Mouse (Mus musculus) mature B cell (primary cell): ENCODE results near the gene Mcpt1.
"Not testable (repeated sequence)": the region's sequence is repeated elsewhere in the genome, so short reads cannot be mapped to it uniquely, and the experiment has no call there.

Source experiments
- in situ Hi-C: fragments of 300-500 bp; cut with MboI; formaldehyde crosslinking; loops from 2 replicates; pipeline ENCODE4 v1.14.3; 2019

Mcpt1 gene

DNA sequence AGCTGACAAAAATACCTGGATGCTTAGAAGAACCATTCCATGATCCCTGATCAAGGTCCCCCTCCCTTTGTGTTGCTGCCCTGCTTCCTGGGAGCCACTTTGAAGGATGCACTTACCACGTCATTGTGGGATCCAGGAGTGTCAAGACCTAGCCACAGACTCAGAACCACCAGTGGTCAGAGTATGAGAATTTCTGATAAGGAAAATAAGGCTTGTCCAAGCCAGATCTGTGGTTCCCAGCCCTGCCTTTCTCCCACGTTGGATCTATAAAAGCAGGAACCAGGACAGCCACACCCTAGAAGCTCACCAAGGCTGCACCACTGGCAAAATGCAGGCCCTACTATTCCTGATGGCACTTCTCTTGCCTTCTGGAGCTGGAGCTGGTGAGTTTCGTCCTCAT is at the start of gene Mcpt1:
Mcpt1 (plus strand) TSS at position 301 of the 400 bp plus-strand sequence.
- in situ Hi-C loops, result not testable (repeated sequence)

DNA sequence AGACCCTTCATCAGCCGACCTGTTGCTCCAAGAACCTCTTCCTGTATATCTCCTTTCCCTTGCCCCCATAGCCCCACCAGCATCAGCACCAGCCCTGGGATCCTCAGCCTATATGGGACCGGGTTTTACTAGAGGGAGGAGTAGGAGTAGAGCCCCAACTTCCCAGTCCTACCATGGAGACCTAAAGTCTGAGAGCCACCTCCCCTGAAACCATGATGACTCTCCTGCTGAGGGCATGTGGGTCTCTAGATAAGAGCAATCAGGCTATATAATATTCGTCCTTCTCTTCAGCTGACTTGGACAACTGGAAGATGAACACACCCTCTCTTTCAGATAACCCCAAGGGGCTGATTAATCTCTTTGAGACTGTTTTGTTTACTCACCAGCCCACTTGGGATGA is 30.3 kb upstream of the Mcpt1 start:
- in situ Hi-C loops, result not testable (repeated sequence)

DNA sequence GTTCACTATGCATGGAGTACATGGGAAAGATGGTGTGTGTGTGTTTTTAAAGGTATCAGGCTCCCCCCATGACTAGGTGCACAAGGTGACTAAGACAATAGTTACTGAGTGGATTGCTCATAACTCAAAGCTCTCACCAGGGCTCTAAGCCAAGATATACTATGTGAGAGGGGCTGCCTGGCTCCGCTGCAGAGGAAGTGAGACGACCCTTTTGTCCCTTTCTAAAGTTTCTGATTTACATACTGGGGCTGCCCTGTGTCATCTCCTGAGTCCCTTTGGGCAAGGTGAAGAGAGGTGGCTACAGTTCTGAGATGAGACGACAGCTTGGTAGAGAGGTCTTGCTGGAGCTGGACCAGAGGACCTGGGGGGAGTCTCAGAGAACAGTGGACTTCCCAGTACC is 4.6 kb upstream of the Mcpt1 start:
- in situ Hi-C loops, result no loop called here

DNA sequence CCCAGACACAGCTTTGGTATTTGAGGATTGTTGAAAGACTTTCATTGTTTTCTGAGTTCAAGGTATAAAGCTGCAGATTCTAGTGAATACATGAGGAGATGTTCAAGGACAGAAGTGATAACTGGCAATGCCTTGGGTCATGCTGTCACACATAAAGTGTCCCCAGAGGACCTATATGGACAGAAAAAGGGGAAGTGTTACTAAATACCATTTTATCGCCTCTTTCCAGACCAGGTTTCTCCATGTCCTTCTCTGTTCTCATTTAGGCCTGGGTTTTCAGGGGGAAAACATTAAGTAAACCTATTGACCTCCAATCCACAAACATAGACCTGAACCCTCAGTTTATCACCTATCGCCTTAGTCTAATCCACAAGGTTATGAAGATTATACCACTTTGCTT is 3.8 kb upstream of the Mcpt1 start:
- in situ Hi-C loops, result no loop called here

DNA sequence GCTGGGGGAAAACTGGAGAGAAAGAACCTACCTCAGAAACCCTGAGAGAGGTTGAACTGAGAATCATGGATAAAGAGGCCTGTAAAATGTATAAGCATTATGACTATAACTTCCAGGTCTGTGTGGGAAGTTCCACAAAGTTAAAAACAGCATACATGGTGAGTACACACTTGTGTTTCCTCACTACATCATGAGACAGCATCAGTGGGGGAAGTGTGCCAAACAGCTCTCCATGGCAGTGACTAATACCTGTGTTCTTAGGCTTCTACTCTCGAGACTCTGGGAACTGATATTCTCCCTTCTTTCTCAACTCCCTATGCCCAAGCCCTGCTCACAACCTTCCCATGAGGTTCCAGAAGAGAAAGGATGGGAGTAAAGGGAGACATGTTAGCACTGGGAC is 1.7 kb downstream of the Mcpt1 start:
- in situ Hi-C loops, result no loop called here

DNA sequence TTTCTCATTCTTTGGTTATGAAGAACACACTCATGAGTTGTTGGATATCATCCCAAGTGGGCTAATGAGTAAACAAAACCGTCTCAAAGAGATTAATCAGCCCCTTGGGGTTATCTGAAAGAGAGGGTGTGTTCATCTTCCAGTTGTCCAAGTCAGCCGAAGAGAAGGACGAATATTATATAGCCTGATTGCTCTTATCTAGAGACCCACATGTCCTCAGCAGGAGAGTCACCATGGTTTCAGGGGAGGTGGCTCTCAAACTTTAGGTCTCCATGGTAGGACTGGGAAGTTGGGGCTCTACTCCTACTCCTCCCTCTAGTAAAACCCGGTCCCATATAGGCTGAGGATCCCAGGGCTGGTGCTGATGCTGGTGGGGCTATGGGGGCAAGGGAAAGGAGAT is 3.5 kb downstream of the Mcpt1 start:
- in situ Hi-C loops, result not testable (repeated sequence)

DNA sequence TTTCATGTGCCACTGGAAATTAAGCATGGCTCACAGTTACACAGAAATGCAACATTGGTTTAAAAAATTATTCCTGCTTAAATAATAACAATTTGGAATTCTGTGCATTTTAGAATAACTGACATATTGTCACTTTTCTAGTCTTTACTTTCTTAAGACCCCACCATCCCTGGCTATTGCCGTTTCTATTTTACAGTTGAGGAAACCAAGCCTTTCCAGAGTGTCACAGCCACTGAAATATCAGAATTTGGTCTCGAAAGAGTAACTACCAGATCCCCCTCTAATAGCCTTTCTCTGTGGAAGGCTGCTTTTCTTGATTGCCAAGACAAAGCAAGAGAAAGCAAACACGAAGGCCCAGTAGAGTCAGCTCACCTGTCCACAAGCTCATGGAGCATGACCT is 12.6 kb downstream of the Mcpt1 start, which contains the start of gene Mcpt9:
Mcpt9 (minus strand) TSS at position 101 of the 400 bp plus-strand sequence.
- in situ Hi-C loops, result not testable (repeated sequence)

DNA sequence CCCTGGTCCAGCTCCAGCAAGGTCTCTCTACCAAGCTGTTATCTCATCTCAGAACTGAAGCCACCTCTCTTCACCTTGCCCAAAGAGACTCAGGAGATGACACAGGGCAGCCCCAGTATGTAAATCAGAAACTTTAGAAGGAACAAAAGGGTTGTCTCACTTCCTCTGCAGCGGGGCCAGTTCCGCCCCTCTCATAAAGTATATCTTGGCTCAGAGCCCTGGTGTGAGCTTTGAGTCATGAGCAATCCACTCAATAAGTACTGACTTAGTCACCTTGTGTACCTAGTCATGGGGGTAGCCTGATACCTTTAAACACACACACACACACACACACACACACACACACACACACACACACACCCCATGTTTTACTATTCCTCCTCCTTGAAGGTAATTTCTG is 16.7 kb downstream of the Mcpt1 start:
- in situ Hi-C loops, result no loop called here

DNA sequence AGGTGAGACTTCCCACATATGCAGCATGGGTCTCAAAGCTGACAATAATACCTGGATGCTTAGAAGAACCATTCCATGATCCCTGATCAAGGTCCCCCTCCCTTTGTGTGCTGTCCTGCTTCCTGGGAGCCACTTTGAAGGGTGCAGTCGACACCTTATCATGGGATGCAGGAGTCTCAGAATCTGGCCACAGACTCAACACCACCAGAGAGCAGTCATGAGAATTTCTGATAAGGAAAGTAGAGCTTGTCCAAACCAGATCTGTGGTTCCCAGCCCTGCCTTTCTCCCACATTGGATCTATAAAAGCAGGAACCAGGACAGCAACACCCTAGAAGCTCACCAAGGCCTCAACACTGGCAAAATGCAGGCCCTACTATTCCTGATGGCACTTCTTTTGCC is 24.0 kb downstream of the Mcpt1 start, which contains the start of gene Mcpt2:
Mcpt2 (plus strand) TSS at position 250 of the 400 bp plus-strand sequence.
- in situ Hi-C loops, result not testable (repeated sequence)

DNA sequence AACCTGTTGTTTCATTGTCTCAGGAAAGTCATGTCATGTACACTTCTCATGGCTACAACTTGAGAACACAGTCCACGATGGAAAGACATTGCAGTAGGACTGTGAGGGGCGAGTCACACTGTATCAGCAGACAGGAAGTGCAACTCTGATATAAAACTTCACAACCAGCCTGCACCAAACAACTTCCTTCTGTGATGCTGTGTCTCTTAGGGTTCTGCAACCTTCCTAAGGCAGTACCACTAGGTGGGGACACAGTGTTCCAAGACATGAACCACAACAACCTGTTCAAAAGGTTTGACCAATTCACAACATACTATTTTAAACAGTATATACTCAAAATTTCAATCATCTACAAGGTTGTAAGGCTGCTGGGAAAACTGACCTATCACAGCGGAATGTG is 37.6 kb downstream of the Mcpt1 start:
- in situ Hi-C loops, result no loop called here

DNA sequence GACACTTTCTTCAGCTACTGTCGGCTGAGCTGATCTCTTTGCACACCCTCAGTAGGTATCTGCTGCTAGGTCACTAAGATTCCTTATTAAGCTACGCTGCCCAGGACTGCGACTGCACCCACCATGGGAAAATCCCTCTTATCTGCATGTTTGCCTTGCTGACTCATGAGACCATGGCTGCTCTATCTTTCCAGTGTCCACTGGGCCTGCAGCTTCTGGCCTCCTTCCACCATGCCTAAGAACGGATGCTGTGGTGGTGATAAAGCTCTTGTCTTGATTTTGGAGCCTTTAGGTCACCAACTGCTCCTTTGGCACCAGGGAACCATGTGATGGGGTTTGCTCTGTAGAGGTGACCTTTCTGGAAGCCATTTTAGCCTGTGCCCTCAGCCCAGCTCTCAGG is 40.0 kb downstream of the Mcpt1 start:
- in situ Hi-C loops, result no loop called here

DNA sequence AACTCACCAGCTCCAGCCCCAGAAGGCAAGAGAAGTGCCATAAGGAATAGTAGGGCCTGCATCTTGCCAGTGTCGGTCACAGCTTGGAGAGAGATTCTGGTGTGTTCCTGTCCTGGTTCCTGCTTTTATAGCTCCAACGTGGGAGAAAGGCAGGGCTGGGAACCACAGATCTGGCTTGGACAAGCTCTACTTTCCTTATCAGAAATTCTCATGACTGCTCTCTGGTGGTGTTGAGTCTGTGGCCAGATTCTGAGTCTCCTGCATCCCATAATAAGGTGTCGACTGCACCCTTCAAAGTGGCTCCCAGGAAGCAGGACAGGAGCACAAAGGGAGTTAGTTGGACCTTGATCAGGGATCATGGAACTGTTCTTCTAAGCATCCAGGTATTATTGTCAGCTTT is 44.4 kb downstream of the Mcpt1 start, which contains the start of gene Mcpt4:
Mcpt4 (minus strand) TSS at position 101 of the 400 bp plus-strand sequence.
- in situ Hi-C loops, result not testable (repeated sequence)
